Mouse (Mus musculus): ENCODE measurements around the gene Apbb2. TPM values are rescaled to one million over a fixed set of nuclear protein-coding genes. Genes with fewer than 3 reads are reported as not detected.

Gene Apbb2
- total and polyA plus RNA-seq, 3 experiments = 0.34 to 0.40 (median 0.34) TPM

GRCm38 (mm10) chr5:66393767-66394446 lies 224.7 kb downstream of the Apbb2 start:
- no peak overlapping the region for H3K27ac ChIP-seq (ENCODE audit: insufficient read depth, low read depth)
- H3K4me2 ChIP-seq (ENCODE audit: insufficient read depth, low read depth, poor library complexity, severe bottlenecking) = no peak overlapping the region
- H3K79me2 ChIP-seq (replicated peaks; ENCODE audit: control insufficient read depth, extremely low read depth, insufficient read depth, poor library complexity, severe bottlenecking) = no peaks in the 10 kb centered on the region
- no peaks in the 10 kb centered on the region for H3K36me3 ChIP-seq (replicated peaks in 1 of 2; ENCODE audit: control insufficient read depth in 1 of 2, insufficient read depth in 1 of 2, low read length in 1 of 2)
- DNase-seq (ENCODE audit: extremely low read depth) = no peak
- TF ChIP-seq POLR2A (IDR thresholded peaks at IDR 0.05; ENCODE audit: low read depth, low read length) = no peak
- no peak for TF ChIP-seq MAZ (IDR thresholded peaks at IDR 0.05; ENCODE audit: low read depth, low read length)
- TF ChIP-seq NRF1 (IDR thresholded peaks at IDR 0.05; ENCODE audit: low read depth, low read length) = no peak
- TF ChIP-seq CHD2 (IDR thresholded peaks at IDR 0.05; ENCODE audit: low read length) = no peak
- no peak for TF ChIP-seq CHD1 (IDR thresholded peaks at IDR 0.05; ENCODE audit: low read depth, low read length)
- no peak for TF ChIP-seq IRF4 (IDR thresholded peaks at IDR 0.05; ENCODE audit: low read depth, low read length)
- no peak for TF ChIP-seq POLR2AphosphoS2 (IDR thresholded peaks at IDR 0.05; ENCODE audit: low read depth, low read length)
- TF ChIP-seq KAT2A (IDR thresholded peaks at IDR 0.05; ENCODE audit: insufficient replicate concordance, low read length) = no peak
- no peak for TF ChIP-seq PAX5 (IDR thresholded peaks at IDR 0.05; ENCODE audit: low read length)
- no peak for TF ChIP-seq MAFK (IDR thresholded peaks at IDR 0.05; ENCODE audit: insufficient replicate concordance, low read length)
- TF ChIP-seq SIN3A (IDR thresholded peaks at IDR 0.05; ENCODE audit: low read length) = no peak
- dilution Hi-C loops (cut with MboI; ENCODE audit: extremely low pct_ligation_motif_present, extremely low pct_unique_long_range_greater_than_20kb, low sequenced_read_pairs) (no loop called here), in situ Hi-C loops (cut with MboI; ENCODE audit: low pct_ligation_motif_present, low pct_unique_long_range_greater_than_20kb, low sequenced_read_pairs) (no loop called here)
- H3K9me3 ChIP-seq (replicated peaks; ENCODE audit: low read length) = no peaks in the 10 kb centered on the region
- no peaks in the 10 kb centered on the region for H3K27me3 ChIP-seq (replicated peaks)
- peaks cover 24 to 53% of the 10 kb centered on the region in 2 experiments for H3K4me1 ChIP-seq (ENCODE audit: control insufficient read depth in 1 of 2, insufficient read depth in 2 of 2)
- no peak overlapping the region for H3K9ac ChIP-seq (ENCODE audit: insufficient read depth, low read depth)
- H3K4me3 ChIP-seq (replicated peaks in 1 of 3; ENCODE audit: low read depth in 2 of 3, low read length in 2 of 3, poor library complexity in 1 of 3) = no peak overlapping the region

GRCm38 (mm10) chr5:66392861-66393529 lies 225.6 kb downstream of the Apbb2 start:
- dilution Hi-C loops (cut with MboI; ENCODE audit: extremely low pct_ligation_motif_present, extremely low pct_unique_long_range_greater_than_20kb, low sequenced_read_pairs) = no loop called here
- peaks cover 24 to 47% of the 10 kb centered on the region in 2 experiments for H3K4me1 ChIP-seq (ENCODE audit: control insufficient read depth in 1 of 2, insufficient read depth in 2 of 2)
- in situ Hi-C loops (cut with MboI; ENCODE audit: low pct_ligation_motif_present, low pct_unique_long_range_greater_than_20kb, low sequenced_read_pairs) = no loop called here
- peak; percentile 84 for DNase-seq (ENCODE audit: extremely low read depth)
- H3K9ac ChIP-seq (ENCODE audit: insufficient read depth, low read depth) = peak overlapping the region; percentile 54; the same call in 1 of the 2 replicates
- 0 out of 2 replicates have a peak overlapping the region, but pooled peaks have one; percentile 11 for H3K27ac ChIP-seq (ENCODE audit: insufficient read depth, low read depth)
- H3K79me2 ChIP-seq (replicated peaks; ENCODE audit: control insufficient read depth, extremely low read depth, insufficient read depth, poor library complexity, severe bottlenecking) = no peaks in the 10 kb centered on the region
- H3K9me3 ChIP-seq (replicated peaks; ENCODE audit: low read length) = no peaks in the 10 kb centered on the region
- peak overlapping the region; percentile 76 for H3K4me2 ChIP-seq (ENCODE audit: insufficient read depth, low read depth, poor library complexity, severe bottlenecking)
- no peaks in the 10 kb centered on the region for H3K36me3 ChIP-seq (replicated peaks in 1 of 2; ENCODE audit: control insufficient read depth in 1 of 2, insufficient read depth in 1 of 2, low read length in 1 of 2)
- H3K27me3 ChIP-seq (replicated peaks) = no peaks in the 10 kb centered on the region
- H3K4me3 ChIP-seq (replicated peaks in 1 of 3; ENCODE audit: low read depth in 2 of 3, low read length in 2 of 3, poor library complexity in 1 of 3) = peak overlapping the region in 1 of 3 experiments; percentile 27
- TF ChIP-seq MXI1 (IDR thresholded peaks at IDR 0.05; ENCODE audit: low read depth, low read length) (peak; percentile 45; the same call in 1 of the 2 replicates), ZKSCAN1 (IDR thresholded peaks at IDR 0.05; ENCODE audit: borderline replicate concordance, low read depth, low read length) (no peak), ZMIZ1 (IDR thresholded peaks at IDR 0.05; ENCODE audit: low read depth, low read length) (no peak), POLR2AphosphoS2 (IDR thresholded peaks at IDR 0.05; ENCODE audit: low read depth, low read length) (no peak), IRF4 (IDR thresholded peaks at IDR 0.05; ENCODE audit: low read depth, low read length) (peak; percentile 52), POLR2A (IDR thresholded peaks at IDR 0.05; ENCODE audit: low read depth, low read length) (peak; percentile 47; the same call in 1 of the 2 replicates), USF1 (IDR thresholded peaks at IDR 0.05; ENCODE audit: low read depth, low read length) (no peak), ETS1 (conservative IDR thresholded peaks at IDR 0.05; ENCODE audit: low read depth, low read length) (peak; percentile 44), MEF2A (IDR thresholded peaks at IDR 0.05; ENCODE audit: borderline replicate concordance, low read depth, low read length) (0 out of 2 replicates have a peak, but pooled peaks have one; percentile 44), TBP (conservative IDR thresholded peaks at IDR 0.05; ENCODE audit: low read depth, low read length) (0 out of 2 replicates have a peak, but pooled peaks have one; percentile 65), CTCF (conservative IDR thresholded peaks at IDR 0.05 in 1 of 2, IDR thresholded peaks at IDR 0.05 in 1 of 2; ENCODE audit: low read depth in 2 of 2, low read length in 2 of 2) (no peak), NELFE (IDR thresholded peaks at IDR 0.05; ENCODE audit: low read depth, low read length) (no peak), EP300 (IDR thresholded peaks at IDR 0.05; ENCODE audit: low read length) (peak; percentile 80), USF2 (conservative IDR thresholded peaks at IDR 0.05; ENCODE audit: low read depth, low read length) (no peak), MYC (IDR thresholded peaks at IDR 0.05; ENCODE audit: low read depth, low read length) (0 out of 2 replicates have a peak, but pooled peaks have one; percentile 55), E2F4 (IDR thresholded peaks at IDR 0.05; ENCODE audit: insufficient replicate concordance, low read depth, low read length) (no peak), HCFC1 (IDR thresholded peaks at IDR 0.05; ENCODE audit: low read depth, low read length) (no peak), GABPA (IDR thresholded peaks at IDR 0.05; ENCODE audit: insufficient replicate concordance, low read depth, low read length) (no peak), ZC3H11A (IDR thresholded peaks at IDR 0.05; ENCODE audit: low read depth, low read length) (no peak), PAX5 (IDR thresholded peaks at IDR 0.05; ENCODE audit: low read length) (no peak), BHLHE40 (IDR thresholded peaks at IDR 0.05; ENCODE audit: low read depth, low read length) (peak; percentile 42; the same call in 1 of the 2 replicates), RAD21 (IDR thresholded peaks at IDR 0.05; ENCODE audit: low read depth, low read length) (no peak), JUND (conservative IDR thresholded peaks at IDR 0.05; ENCODE audit: low read depth, low read length) (0 out of 2 replicates have a peak, but pooled peaks have one; percentile 22), KAT2A (IDR thresholded peaks at IDR 0.05; ENCODE audit: insufficient replicate concordance, low read length) (no peak)

Measured in CH12.LX (cell line).